Mouse (Mus musculus): ENCODE measurements around the gene Tia1. TPM values are rescaled to one million over a fixed set of nuclear protein-coding genes. Genes with fewer than 3 reads are reported as not detected.

Tia1 gene
- total RNA-seq, 2 experiments from 2014 or later, result 107 to 116 TPM

DNA sequence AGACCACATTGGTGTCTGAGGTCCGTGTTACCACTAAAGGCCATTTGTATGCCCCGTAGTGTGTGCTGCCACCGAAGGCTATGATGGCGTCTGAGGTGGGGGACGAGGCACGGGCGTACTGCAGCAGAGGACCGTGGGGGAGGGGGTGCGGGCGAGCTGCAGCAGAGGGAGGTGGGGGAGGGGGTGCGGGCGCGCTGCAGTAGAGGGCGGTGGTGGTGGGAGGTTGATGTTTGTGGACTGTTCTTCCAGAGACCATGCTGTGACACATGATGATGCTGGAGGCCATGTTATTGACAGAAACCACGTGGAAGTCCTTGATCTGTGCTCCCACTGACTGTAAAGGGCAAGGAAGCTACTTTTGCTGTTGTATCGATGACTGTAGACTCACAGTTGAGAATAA lies 20.6 kb upstream of the Tia1 start:
- DNase-seq (ENCODE audit: low spot score in 2 of 2), result no peak
- intact Hi-C loops (cut with DNase I), result no loop called here

DNA sequence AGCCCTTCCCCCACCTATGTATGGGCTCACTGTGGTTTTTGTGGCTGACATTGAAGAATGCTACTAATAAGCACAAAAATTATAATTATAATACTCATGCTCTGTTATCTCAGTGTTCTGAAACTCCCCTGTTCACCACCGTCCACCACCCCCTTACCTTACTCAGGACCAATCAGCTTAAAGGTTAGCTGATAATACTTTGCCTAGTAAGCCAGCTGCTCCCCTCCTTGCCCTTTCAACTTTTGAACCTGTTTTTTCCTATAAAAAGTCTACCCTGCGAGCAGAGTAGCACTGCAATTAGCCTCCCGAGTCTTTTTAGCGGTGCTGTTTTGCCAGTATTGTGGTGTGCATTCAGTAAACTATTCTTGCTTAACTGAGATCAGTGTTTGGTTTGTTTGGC lies 19.3 kb upstream of the Tia1 start:
- no peak for DNase-seq (ENCODE audit: low spot score in 2 of 2)
- intact Hi-C loops (cut with DNase I), result no loop called here

DNA sequence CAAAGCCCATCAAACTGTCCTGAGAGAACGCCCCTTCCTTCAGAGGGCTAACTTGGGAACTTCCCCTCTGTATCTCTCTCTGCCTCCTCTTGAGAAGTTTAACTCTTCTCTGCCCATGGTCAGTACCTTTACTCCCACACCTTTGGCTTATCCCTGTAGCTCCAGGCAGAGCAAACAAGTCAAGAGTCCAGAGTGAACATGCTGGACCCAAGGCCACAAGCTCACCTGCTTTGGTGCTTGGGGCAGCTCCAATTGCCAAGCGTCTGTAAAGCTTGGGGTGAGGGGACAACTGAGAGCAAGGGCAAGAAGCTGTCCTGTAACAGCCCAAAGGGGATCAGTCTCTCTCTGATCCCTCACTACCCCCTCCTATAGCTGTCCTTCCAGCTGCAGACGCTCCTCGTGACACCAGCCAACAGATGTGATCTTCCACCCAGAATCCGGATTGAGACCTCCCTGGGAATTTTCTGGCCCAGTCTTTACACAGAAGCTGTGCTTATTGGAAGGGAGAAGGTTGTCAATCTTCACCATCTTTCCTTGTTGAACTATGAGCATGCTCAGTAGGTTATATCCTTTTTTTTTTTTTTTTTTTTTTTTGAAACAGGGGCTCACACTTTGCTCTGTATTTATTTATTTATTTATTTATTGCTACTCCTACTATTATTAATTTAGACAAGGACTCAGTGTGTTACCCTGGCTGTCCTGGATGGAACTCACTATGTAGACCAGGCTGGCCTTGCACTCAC lies 18.5 kb upstream of the Tia1 start:
- intact Hi-C loops (cut with DNase I), result no loop called here
- DNase-seq (ENCODE audit: low spot score in 2 of 2), result no peak

DNA sequence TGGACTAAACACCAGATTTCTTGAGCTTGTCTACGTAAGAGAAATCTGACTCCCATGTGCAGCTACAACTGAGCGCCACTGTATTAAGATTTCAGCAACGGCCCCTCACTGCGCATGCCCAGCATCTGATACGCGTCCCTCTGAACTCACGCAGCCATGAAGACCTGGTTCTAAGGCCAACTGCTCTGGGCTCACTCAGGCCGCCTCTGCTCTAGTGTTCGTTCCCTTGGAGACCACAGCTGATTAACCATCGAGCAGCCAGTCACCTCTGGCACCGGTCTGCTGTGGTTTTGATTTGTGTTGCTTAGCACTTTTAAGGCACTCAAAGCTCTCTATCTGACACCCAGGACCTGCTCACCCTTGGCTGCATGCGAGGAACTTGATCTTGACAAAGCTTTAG lies 16.7 kb upstream of the Tia1 start:
- DNase-seq (ENCODE audit: low spot score in 2 of 2), result no peak
- intact Hi-C loops (cut with DNase I), result no loop called here

DNA sequence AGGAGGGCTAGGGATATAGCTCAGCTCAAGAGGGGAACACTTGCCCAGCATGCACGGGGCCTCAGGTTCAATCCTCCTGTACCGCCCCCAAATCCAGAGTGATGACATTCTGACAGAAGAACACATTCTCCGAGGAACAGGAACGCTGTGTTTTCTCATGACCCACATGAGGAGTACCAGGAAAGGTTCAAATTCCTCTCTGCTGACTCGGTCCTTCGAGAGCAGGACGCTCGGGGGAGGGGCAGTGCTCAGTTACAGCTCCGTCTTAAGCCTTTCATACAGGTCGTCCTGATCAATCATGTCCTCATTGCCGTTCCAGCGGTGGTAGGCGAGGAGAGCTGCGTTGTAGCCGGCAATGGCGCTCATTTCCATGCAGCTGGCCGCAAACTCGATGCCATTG lies 15.6 kb upstream of the Tia1 start:
- DNase-seq (ENCODE audit: low spot score in 2 of 2), result no peak
- intact Hi-C loops (cut with DNase I), result no loop called here

DNA sequence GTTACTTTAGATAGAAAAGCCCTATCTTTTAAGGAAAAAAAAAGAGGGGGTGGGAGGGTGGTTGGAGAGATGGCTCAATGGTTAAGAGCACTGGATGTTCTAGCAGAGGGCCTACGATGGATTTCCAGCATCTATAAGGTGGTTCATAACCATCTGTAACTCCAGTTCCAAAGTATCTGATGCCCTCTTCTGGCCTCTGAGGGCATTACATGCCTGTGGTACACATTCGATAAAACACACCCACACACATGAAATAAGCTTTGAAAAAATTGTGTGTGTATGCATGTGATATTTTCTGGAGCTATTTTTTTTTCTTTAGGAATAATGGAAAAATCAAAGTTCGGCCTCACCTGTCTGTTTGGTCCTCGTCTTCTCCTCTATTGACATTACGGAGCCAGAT lies 12.7 kb upstream of the Tia1 start:
- intact Hi-C loops (cut with DNase I), result no loop called here
- DNase-seq (ENCODE audit: low spot score in 2 of 2), result no peak

DNA sequence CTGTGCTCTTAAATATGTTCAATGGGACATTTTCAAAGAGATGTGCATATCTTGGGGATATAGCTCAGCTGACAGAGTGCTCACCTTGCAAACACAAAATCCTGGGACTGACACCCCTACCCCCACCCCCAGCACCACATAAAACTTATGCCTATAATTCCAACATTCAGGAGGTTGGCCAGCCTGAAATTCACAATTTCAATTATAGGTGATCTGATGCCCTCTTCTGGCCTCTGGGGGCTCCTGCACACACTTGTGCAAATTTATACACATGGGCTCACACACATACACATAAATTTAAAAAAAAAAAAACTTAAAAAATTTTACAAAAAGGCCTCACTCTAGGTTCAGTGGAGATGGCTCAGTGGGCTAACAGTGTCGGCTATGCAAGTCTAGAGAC lies 10.8 kb upstream of the Tia1 start:
- no peak for DNase-seq (ENCODE audit: low spot score in 2 of 2)
- intact Hi-C loops (cut with DNase I), result no loop called here

DNA sequence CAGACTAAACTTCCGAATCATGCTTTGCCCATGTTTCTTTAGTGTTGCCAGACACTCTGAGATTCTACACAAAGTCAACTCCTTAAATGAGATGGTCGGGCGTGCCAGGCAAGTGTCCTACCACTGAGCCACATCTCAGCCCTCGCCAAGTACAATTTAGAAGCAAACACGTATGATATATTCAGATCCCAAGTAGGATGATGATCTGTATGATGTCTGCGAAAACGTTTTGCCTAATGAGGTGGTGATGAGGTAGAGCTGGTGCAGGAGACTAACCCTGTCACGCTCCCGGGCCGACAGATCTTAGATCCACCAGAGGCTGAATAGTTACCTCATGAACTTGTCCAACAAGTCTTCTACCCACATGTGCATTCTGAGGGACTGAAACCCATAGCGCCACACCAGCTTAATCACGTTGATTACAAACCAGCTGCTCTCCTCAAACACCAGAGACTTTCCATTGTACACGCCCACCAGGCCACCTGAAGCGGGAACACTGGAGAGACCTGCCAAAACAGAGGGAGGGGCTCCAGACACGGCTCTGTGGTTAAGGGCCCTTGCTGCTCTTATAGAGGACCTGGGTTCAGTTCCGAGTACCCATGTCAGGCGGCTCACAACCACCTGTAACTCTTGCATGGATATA lies 9.8 kb upstream of the Tia1 start:
- no peak for DNase-seq (ENCODE audit: low spot score in 2 of 2)
- intact Hi-C loops (cut with DNase I), result no loop called here

DNA sequence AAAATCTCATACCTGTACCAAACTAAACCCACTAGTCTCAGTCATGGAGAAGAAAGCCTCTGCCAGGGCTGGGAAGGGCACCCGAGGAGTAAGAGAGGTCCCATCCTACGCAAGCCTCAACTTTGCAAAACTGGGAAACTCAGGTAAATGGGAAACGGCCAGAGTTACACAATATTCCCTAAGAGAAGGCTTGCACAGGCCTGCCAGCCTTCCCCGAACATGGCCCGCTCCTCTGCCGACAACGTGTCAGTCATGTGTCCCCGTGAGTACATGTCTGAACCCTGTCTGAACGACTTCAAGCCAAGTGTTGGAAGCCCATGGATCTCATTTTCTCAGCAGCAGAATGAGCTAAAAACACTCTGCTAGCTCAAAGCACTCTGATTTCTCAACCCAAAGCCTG lies 9.0 kb upstream of the Tia1 start:
- no peak for DNase-seq (ENCODE audit: low spot score in 2 of 2)
- intact Hi-C loops (cut with DNase I), result no loop called here

DNA sequence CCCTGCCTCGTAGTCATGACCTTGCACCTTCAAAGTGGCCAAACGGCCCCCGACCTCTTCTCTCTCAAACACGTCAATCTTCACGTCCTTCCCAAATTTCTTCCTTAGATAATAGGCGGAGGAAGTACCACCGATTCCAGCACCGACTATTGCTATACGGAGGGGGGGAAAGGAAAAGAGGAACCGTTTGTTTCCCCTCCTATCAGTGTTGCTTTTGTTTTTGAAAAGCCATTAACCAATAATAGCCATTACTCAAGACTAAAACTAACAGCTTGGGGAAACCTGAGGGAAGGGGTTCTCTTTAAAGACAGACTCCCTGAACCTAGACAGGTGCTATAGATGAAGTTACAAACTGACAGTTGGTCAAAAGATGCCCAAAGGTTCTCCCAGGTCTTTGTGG lies 8.1 kb upstream of the Tia1 start:
- intact Hi-C loops (cut with DNase I), result loop anchor here (2.0 kb wide), 2 partner anchors 31 to 267 kb away; partner anchors contain the start of gene Fam136a

DNA sequence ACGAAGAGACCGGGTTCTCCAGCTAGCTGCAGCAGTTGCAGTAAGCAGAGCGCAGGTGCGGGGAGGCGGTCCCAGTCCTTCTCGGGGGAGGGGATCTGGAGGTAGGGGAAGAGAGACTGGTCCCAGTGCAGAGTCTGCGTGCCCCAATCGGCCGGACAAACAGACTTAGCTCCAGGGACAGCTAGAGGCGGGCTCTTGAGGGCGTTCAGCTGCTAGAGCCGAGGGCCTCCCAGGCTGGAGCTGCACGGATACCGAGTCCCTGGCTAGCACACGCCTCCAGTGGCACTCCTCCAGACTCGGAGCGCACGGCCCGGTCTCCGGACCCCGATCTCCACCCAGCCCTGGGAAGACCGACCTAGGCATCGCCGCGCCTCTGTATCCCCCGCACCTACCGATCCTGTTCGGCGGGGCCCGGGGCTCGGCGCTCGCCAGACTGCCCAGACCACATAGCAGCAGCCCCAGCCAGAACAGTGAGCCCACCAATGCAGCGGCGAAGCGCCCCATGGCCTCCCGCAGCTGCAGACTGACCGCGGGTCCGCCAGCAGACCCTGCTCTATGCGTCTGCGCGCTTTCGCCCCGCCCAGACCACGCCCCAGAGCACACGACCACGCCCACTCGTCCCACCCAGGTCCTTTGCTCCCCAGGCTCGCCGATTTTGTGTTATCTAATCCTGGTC lies 7.3 kb upstream of the Tia1 start, which contains the start of gene Pcyox1:
TSS of gene Pcyox1 (minus strand) at position 574 of the 676 bp plus-strand sequence.
- DNase-seq (ENCODE audit: low spot score in 2 of 2), result peak; percentile 87 to 89

More for the DNA sequence above, 8.1 kb upstream of the Tia1 start:
- DNase-seq (ENCODE audit: low spot score in 2 of 2), result no peak

DNA sequence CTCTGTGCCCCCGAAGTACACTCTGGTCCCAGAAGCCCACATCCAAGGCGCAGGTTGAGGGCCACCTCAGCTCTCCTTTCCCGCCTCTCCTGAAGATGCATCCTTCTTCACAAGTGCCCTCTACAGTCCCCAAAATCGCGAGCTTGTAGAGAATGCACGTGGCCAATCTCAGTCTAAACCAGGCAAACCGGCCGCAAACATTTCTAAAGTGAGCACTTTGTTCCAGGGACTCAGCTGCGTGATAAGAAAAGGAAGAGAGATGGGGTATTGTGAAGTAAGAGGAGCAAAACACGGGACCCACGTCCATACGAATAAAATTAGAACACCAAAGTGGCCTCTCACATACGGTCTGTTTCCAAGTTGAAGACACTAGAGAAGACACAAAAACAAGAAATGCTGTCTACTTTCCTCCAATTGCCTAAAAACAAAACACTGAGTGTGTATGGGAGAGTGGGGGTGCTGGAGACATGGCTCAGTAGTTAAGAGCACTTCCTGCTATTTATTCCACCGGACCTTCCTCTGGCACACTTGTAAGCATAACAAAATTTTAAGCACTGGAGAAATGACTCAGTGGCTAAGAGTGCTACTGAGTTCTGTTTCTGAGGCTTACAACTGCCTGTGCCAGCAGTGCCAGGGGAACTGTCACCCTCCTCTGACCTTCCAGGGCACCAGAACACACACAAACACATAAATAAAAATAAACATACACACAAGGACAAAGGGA lies 6.6 kb upstream of the Tia1 start:
- no peak for DNase-seq (ENCODE audit: low spot score in 2 of 2)
- intact Hi-C loops (cut with DNase I), result loop anchor here (2.0 kb wide), 2 partner anchors 33 to 269 kb away; partner anchors contain the start of gene Fam136a

More for the DNA sequence above, 7.3 kb upstream of the Tia1 start, which contains the start of gene Pcyox1:
- intact Hi-C loops (cut with DNase I), result loop anchor here (2.0 kb wide), 2 partner anchors 32 to 268 kb away; partner anchors contain the start of gene Fam136a

DNA sequence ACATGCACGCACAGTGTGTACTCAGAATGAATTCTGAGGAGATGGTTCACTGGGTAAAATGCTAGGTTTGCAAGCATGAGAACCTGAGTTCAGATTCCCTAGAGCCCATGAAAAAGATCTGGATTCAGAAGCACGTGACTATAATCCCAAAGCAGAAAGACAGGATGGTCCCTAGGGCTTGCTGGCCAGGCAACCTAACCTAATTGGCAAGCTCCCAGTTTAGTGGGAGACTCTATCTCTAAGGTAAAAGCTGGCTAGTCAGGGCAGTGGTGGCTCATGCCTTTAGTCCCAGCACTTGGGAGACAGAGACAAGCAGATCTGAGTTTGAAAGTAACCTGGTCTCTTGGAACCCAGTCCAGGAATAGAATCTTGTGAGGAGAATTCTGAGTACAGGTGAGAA lies 5.0 kb upstream of the Tia1 start:
- intact Hi-C loops (cut with DNase I), result no loop called here
- no peak for DNase-seq (ENCODE audit: low spot score in 2 of 2)

DNA sequence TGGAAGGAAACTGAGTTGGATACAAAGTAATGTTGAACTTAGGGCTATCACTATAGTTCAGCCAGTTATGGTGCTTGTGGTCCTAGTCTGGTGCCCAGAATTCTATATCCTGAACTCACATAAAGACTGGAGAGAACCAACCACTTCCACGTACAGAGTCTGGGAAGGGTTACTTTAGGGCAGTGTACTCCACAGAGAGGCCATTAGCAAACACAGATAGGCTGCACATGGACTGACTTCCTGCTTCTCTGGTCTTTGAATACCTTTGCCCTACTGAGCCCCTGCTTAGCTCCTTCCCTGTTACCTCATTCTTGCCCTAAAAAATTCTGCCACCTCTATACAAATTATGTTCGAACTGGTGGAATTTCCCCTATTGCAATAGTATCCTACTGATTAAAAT lies 4.0 kb upstream of the Tia1 start:
- DNase-seq (ENCODE audit: low spot score in 2 of 2), result no peak
- intact Hi-C loops (cut with DNase I), result no loop called here

DNA sequence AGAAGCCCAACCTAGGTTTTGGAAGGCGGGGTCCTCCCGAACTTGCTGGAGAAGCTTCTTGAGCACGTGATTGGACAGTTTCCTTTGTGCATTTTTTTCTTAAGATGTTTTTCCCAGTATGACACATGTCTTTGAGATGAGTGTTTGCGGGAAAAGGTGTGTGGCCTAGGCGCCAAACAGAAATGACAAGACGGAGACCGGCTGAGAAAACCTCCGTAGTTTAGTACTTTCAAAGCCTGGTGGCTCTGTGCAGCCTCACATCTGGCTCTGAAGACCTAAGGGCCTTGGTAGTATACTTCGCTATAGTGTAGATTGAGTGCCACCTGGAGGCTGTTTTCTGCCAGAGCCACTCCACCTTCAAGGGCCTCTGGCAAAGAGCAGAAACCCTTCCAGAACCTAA lies 3.0 kb upstream of the Tia1 start:
- DNase-seq (ENCODE audit: low spot score in 2 of 2), result peak; percentile 51 to 67
- intact Hi-C loops (cut with DNase I), result no loop called here

DNA sequence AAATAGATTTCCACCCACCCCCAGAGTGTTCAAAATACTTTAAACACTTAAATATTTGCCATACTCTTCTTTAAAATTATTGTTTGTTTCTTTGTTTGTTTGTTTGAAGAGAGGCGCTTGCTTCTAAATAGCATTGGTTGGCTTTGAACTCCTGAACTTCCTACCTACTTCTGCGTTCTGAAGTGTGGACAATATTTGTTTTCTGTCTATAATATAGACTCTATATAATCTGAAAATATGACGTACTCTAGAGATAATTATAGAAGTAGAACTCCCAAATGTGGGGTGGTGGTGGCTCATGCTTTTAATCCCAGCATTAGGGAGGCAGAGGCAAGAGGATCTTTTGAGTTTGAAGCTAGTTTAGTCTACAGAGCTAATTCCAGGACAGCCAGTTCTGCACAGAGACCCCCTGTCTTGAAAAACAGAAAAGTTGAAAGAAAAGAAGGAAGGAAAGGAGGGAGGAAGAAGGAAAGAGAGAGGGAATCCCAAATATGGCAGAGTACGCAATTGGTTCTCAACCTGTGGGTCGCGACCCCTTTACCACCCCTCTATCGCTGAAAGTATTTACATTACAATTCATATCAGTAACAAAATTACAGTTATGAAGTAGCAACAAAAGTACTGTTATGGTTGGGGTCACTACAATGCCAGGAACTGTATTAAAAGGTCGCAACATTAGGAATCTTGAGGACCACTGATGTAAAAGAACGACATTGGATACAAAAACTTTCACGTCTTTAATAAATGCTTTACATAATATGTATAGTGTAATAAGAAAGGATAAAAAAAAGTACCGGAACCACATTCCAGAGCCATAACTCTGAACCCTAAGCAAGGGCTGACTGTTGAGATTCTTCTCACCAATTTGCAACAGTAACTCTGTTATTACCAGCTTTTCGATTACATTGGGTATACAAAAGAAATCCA lies 1.1 kb upstream of the Tia1 start:
- intact Hi-C loops (cut with DNase I), result no loop called here
- no peak for DNase-seq (ENCODE audit: low spot score in 2 of 2)

DNA sequence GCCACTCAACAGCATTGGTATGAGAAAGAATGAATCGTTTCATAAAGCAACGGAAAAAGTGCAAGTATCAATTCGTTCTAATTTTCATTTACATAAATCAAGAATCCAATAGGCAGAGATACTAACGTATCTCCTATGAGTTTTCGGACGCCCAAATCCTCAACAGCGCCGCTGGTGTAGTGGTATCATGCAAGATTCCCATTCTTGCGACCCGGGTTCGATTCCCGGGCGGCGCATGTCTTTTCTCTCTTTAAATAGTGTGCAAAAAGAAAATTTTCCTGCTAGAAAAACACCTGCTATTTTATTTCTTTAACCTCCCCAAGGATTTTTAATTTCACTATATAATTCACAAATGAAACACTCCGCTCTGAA lies 305 bp upstream of the Tia1 start:
- intact Hi-C loops (cut with DNase I), result no loop called here

DNA sequence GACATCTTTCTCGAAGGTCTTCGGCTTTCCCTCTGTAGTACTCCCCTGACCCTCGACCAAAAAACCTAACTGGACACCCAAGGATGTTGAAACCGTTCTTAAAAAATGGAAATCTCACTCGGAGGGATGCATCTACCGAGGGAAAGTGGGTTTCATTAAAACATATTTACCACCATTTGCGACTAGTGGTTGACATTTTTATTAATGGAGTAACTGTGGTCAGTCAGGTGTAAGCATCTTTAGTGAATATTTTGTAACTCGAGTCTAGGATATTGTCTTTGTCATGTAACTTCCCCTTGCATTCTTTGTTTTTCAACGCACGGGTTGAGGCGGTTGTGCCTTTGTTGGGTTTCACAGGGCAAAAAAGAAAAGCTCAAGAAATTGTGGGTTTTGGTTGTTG lies 977 bp downstream of the Tia1 start:
- intact Hi-C loops (cut with DNase I), result no loop called here

More for the DNA sequence above, 305 bp upstream of the Tia1 start:
- DNase-seq (ENCODE audit: low spot score in 2 of 2), result peak; percentile 92 to 96

DNA sequence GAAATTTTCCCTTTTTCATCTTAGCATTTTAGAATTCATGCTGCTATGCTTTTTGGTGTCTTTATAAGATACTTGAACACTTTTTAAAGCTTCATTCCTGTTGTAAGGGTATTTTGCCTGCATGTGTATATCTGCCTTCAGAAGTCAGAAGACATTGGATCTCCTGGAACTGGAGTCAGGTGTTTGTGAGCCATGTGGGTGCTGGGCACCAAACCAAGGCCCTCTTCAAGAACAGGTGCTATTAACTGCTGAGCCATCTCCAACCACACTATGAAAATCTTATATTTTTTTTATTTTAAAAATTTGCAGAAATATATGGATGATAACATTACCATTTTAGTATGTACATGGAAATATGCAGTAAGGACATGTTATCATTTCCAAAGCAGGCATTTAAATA lies 2.3 kb downstream of the Tia1 start:
- intact Hi-C loops (cut with DNase I), result no loop called here
- no peak for DNase-seq (ENCODE audit: low spot score in 2 of 2)

More for the DNA sequence above, 977 bp downstream of the Tia1 start:
- no peak for DNase-seq (ENCODE audit: low spot score in 2 of 2)
